In the genomic region with DNA sequence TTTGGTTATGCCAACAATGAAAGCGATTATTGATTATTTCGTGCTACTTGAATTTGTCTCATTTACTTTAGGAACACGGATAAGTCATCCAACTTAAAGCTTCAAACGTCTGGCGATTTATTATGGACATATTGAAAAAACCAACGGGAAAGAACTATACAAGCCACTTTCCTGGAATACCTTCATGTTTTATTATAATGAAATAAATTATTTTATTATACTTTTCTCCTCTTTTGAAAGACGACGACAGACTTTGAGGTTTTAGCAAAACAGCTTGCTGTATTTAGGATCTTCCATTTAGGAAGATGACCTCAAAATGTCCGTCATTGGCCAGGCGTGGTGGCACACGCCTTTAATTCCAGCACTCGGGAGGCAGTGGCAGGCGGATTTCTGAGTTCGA, we compare ENCODE assay signal across 8 mouse cellular contexts. TPM values are rescaled to one million over a fixed set of nuclear protein-coding genes. Genes with fewer than 3 reads are reported as not detected.
DNase-seq lines count a peak whose midpoint lies in the region; ATAC-seq and TF ChIP-seq lines count a peak whose summit lies in the region.

No protein-coding gene starts in this region.

- ATAC-seq in heart, embryonic 14.5 days (ENCODE audit: insufficient number of reproducible peaks, insufficient read depth, low FRiP score, low read depth): no peak
- no peak for ATAC-seq in midbrain, embryonic 11.5 days (ENCODE audit: low FRiP score)
- no peak for ATAC-seq in inflammation-experienced regulatory T-cells, adult 6 months

- peak overlapping the region; percentile 62 for H3K4me2 ChIP-seq in heart, embryonic 14.5 days (ENCODE audit: low read length)
- peak overlapping the region; percentile 35; the same call in 1 of the 2 replicates for H3K4me2 ChIP-seq in midbrain, embryonic 11.5 days

- in situ Hi-C loops in ES-E14 (cut with MboI; ENCODE audit: low sequenced_read_pairs in 2 of 2, unreplicated experiment in 2 of 2): no loop called here

- 49% methylated on average over 14 of the region's 14 CpGs for WGBS in heart, embryonic 14.5 days
- 57% methylated on average over 14 of the region's 14 CpGs for WGBS in hindbrain, embryonic 10.5 days
- WGBS in midbrain, embryonic 11.5 days: 59% methylated on average over 14 of the region's 14 CpGs

- peaks cover 30% of the 10 kb centered on the region for H3K36me3 ChIP-seq in heart, embryonic 14.5 days (ENCODE audit: control insufficient read depth, insufficient read depth, low read length)
- H3K36me3 ChIP-seq in ES-E14 (ENCODE audit: control insufficient read depth, insufficient read depth, low read length, poor library complexity, severe bottlenecking): peaks cover 18% of the 10 kb centered on the region
- peaks cover 31% of the 10 kb centered on the region for H3K36me3 ChIP-seq in hindbrain, embryonic 10.5 days
- peaks cover 15% of the 10 kb centered on the region for H3K36me3 ChIP-seq in midbrain, embryonic 11.5 days (ENCODE audit: control insufficient read depth, insufficient read depth, low read length)

- peak overlapping the region; percentile 30 to 31 for H3K4me3 ChIP-seq in heart, embryonic 14.5 days (ENCODE audit: control insufficient read depth in 1 of 2, insufficient read depth in 1 of 2, low read depth in 1 of 2, low read length in 2 of 2)
- peak overlapping the region; percentile 54 to 63; a peak in 3 of 4 replicates for H3K4me3 ChIP-seq in ES-E14 (ENCODE audit: insufficient read depth in 1 of 2, low read depth in 1 of 2, low read length in 2 of 2, poor library complexity in 1 of 2, severe bottlenecking in 1 of 2)
- peak overlapping the region; percentile 60 for H3K4me3 ChIP-seq in hindbrain, embryonic 10.5 days
- peak overlapping the region; percentile 62; the same call in 1 of the 2 replicates for H3K4me3 ChIP-seq in midbrain, embryonic 11.5 days (ENCODE audit: low read depth, low read length)

- H3K9me3 ChIP-seq in heart, embryonic 14.5 days (ENCODE audit: control insufficient read depth, low read length): no peaks in the 10 kb centered on the region
- H3K9me3 ChIP-seq in ES-E14 (ENCODE audit: control insufficient read depth, insufficient read depth, low read depth, low read length): no peaks in the 10 kb centered on the region
- no peaks in the 10 kb centered on the region for H3K9me3 ChIP-seq in hindbrain, embryonic 10.5 days
- H3K9me3 ChIP-seq in midbrain, embryonic 11.5 days (ENCODE audit: control insufficient read depth, low read length): no peaks in the 10 kb centered on the region

- peak overlapping the region in 1 of 2 experiments; percentile 61; a peak in 2 of 4 replicates for H3K27ac ChIP-seq in heart, embryonic 14.5 days (replicated peaks in 1 of 2; ENCODE audit: control insufficient read depth in 1 of 2, insufficient read depth in 1 of 2, low read depth in 2 of 2, low read length in 2 of 2)
- peak overlapping the region; percentile 34; the same call in 1 of the 2 replicates for H3K27ac ChIP-seq in ES-E14 (ENCODE audit: insufficient read depth, low read depth, low read length, poor library complexity, severe bottlenecking)
- peak overlapping the region; percentile 88 for H3K27ac ChIP-seq in hindbrain, embryonic 10.5 days
- H3K27ac ChIP-seq in midbrain, embryonic 11.5 days (ENCODE audit: low read depth, low read length): no peak overlapping the region

- no peaks in the 10 kb centered on the region for H3K27me3 ChIP-seq in heart, embryonic 14.5 days (ENCODE audit: control insufficient read depth, insufficient read depth, low read length)
- H3K27me3 ChIP-seq in hindbrain, embryonic 10.5 days (ENCODE audit: insufficient read depth, poor library complexity, severe bottlenecking): no peaks in the 10 kb centered on the region
- no peaks in the 10 kb centered on the region for H3K27me3 ChIP-seq in midbrain, embryonic 11.5 days (ENCODE audit: control insufficient read depth, insufficient read depth, low read length)

- DNase-seq in heart, postnatal 10 days: no peak
- no peak for DNase-seq in ES-E14 (ENCODE audit: low read depth, low spot score)
- DNase-seq in hindbrain, embryonic 10.5 days (ENCODE audit: low spot score): no peak
- DNase-seq in midbrain, embryonic 11.5 days (ENCODE audit: low spot score, missing footprints): peak; percentile 82
- no peak for DNase-seq in B cell, adult 2 months
- no peak for DNase-seq in Muller cell, postnatal 12 days (ENCODE audit: inconsistent ontology term)

- peaks cover 7 to 23% of the 10 kb centered on the region in 2 experiments for H3K4me1 ChIP-seq in heart, embryonic 14.5 days (ENCODE audit: control insufficient read depth in 2 of 2, insufficient read depth in 2 of 2, low read length in 2 of 2)
- H3K4me1 ChIP-seq in ES-E14 (ENCODE audit: control insufficient read depth in 2 of 2, insufficient read depth in 2 of 2, low read length in 2 of 2, poor library complexity in 1 of 2): peaks cover under 1 to 13% of the 10 kb centered on the region in 2 experiments
- peaks cover 40% of the 10 kb centered on the region for H3K4me1 ChIP-seq in hindbrain, embryonic 10.5 days (replicated peaks)
- peaks cover 15% of the 10 kb centered on the region for H3K4me1 ChIP-seq in midbrain, embryonic 11.5 days (ENCODE audit: control insufficient read depth, insufficient read depth, low read length)

- intact Hi-C loops in heart, postnatal 10 days (cut with DNase I): no loop called here

- peak overlapping the region; percentile 54 for H3K9ac ChIP-seq in heart, embryonic 14.5 days (ENCODE audit: low read length)
- no peak overlapping the region; the same call in 1 of the 2 replicates for H3K9ac ChIP-seq in ES-E14 (ENCODE audit: insufficient read depth, low read depth, low read length, poor library complexity, severe bottlenecking)
- peak overlapping the region; percentile 49 for H3K9ac ChIP-seq in midbrain, embryonic 11.5 days (ENCODE audit: low read length)

TF ChIP-seq in ES-E14, 5 proteins besides CTCF, POLR2A, EP300 and RAD21:
- no peak for TF ChIP-seq HCFC1 (IDR thresholded peaks at IDR 0.05; ENCODE audit: borderline replicate concordance, insufficient read depth, low read length)
- no peak for TF ChIP-seq ZNF384 (IDR thresholded peaks at IDR 0.05; ENCODE audit: low read depth, low read length)
- no peak for TF ChIP-seq MAFK (IDR thresholded peaks at IDR 0.05; ENCODE audit: insufficient read depth, low read depth, low read length)
- TF ChIP-seq CHD2 (IDR thresholded peaks at IDR 0.05; ENCODE audit: low read depth, low read length): no peak
- no peak for TF ChIP-seq ZC3H11A (IDR thresholded peaks at IDR 0.05; ENCODE audit: borderline replicate concordance, low read depth, low read length)
TF ChIP-seq in ES-E14: peak in this region for 0.

RNA-seq across cellular contexts. Expression of a gene that starts 0.8 kb away (rescaled TPM):
- 15.3 and 16.1 TPM in 2 replicates for polyA plus RNA-seq in heart, embryonic 14.5 days (2014; fragmentation: Nextera tagmentation; extraction: Ambion mirVana)
- total RNA-seq in heart, postnatal 10 days (2021): 10 to 100 TPM; 20.4 to 22.1 TPM
- 23.8 and 31.7 TPM in 2 replicates for total RNA-seq in ES-E14 (2012; rRNA removed)
- polyA plus RNA-seq in hindbrain, embryonic 10.5 days (2016; fragmentation: Nextera tagmentation; extraction: Ambion mirVana): 18.3 and 20.7 TPM in 2 replicates
- polyA plus RNA-seq in midbrain, embryonic 11.5 days (2014; fragmentation: Nextera tagmentation; extraction: Ambion mirVana): 19.4 and 21.5 TPM in 2 replicates
- polyA plus RNA-seq in inflammation-experienced regulatory T-cells, adult 6 months (2017; shearing (Covaris generic)): 10 to 100 TPM in 1 of 3 experiments, 1 to 10 TPM in 2; 6.1 to 10.7 (median 7.1) TPM

RNA-seq across cellular contexts. Expression of a gene that starts 2.5 kb away (rescaled TPM):
- polyA plus RNA-seq in heart, embryonic 14.5 days (2014; fragmentation: Nextera tagmentation; extraction: Ambion mirVana): 673 and 698 TPM in 2 replicates
- total RNA-seq in heart, postnatal 10 days (2021): 100 to 1,000 TPM; 358 to 363 TPM
- total RNA-seq in ES-E14 (2012; rRNA removed): 1,077 and 1,157 TPM in 2 replicates
- 1,604 and 1,655 TPM in 2 replicates for polyA plus RNA-seq in hindbrain, embryonic 10.5 days (2016; fragmentation: Nextera tagmentation; extraction: Ambion mirVana)
- polyA plus RNA-seq in midbrain, embryonic 11.5 days (2014; fragmentation: Nextera tagmentation; extraction: Ambion mirVana): 1,522 and 1,543 TPM in 2 replicates
- polyA plus RNA-seq in inflammation-experienced regulatory T-cells, adult 6 months (2017; shearing (Covaris generic)): 100 to 1,000 TPM; 404 to 882 (median 514) TPM

RNA-seq across cellular contexts. Expression of a gene that starts 17.5 kb away (rescaled TPM):
- polyA plus RNA-seq in heart, embryonic 14.5 days (2014; fragmentation: Nextera tagmentation; extraction: Ambion mirVana): 86.8 and 93.7 TPM in 2 replicates
- total RNA-seq in heart, postnatal 10 days (2021): 100 to 1,000 TPM; 114 to 124 TPM
- 31.6 and 34.6 TPM in 2 replicates for total RNA-seq in ES-E14 (2012; rRNA removed)
- polyA plus RNA-seq in hindbrain, embryonic 10.5 days (2016; fragmentation: Nextera tagmentation; extraction: Ambion mirVana): 58.4 and 63.7 TPM in 2 replicates
- polyA plus RNA-seq in midbrain, embryonic 11.5 days (2014; fragmentation: Nextera tagmentation; extraction: Ambion mirVana): 46.9 and 47.4 TPM in 2 replicates
- polyA plus RNA-seq in inflammation-experienced regulatory T-cells, adult 6 months (2017; shearing (Covaris generic)): 10 to 100 TPM; 20.5 to 31.1 (median 28.1) TPM

RNA-seq across cellular contexts. Expression of a gene that starts 19.1 kb away (rescaled TPM):
- 20.8 and 27.3 TPM in 2 replicates for polyA plus RNA-seq in heart, embryonic 14.5 days (2014; fragmentation: Nextera tagmentation; extraction: Ambion mirVana)
- total RNA-seq in heart, postnatal 10 days (2021): 10 to 100 TPM; 18.7 to 25.9 TPM
- total RNA-seq in ES-E14 (2012; rRNA removed): 29.3 and 32.3 TPM in 2 replicates
- polyA plus RNA-seq in hindbrain, embryonic 10.5 days (2016; fragmentation: Nextera tagmentation; extraction: Ambion mirVana): 3.8 and 4.8 TPM in 2 replicates
- polyA plus RNA-seq in midbrain, embryonic 11.5 days (2014; fragmentation: Nextera tagmentation; extraction: Ambion mirVana): 2.5 and 4.0 TPM in 2 replicates
- 10 to 100 TPM in 1 of 3 experiments, 1 to 10 TPM in 1, under 1 TPM in 1; 0.54 to 11.8 (median 1.3) TPM for polyA plus RNA-seq in inflammation-experienced regulatory T-cells, adult 6 months (2017; shearing (Covaris generic))

RNA-seq across cellular contexts. Expression of a gene that starts 20.6 kb away (rescaled TPM):
- 44.0 and 44.9 TPM in 2 replicates for polyA plus RNA-seq in heart, embryonic 14.5 days (2014; fragmentation: Nextera tagmentation; extraction: Ambion mirVana)
- total RNA-seq in heart, postnatal 10 days (2021): 10 to 100 TPM; 12.6 to 13.5 TPM
- 24.7 and 43.0 TPM in 2 replicates for total RNA-seq in ES-E14 (2012; rRNA removed)
- polyA plus RNA-seq in hindbrain, embryonic 10.5 days (2016; fragmentation: Nextera tagmentation; extraction: Ambion mirVana): 70.1 and 75.9 TPM in 2 replicates
- 59.8 and 61.0 TPM in 2 replicates for polyA plus RNA-seq in midbrain, embryonic 11.5 days (2014; fragmentation: Nextera tagmentation; extraction: Ambion mirVana)
- polyA plus RNA-seq in inflammation-experienced regulatory T-cells, adult 6 months (2017; shearing (Covaris generic)): 10 to 100 TPM; 25.4 to 64.8 (median 27.4) TPM
